Comparison of ENCODE assay signal across 8 mouse cellular contexts in genomic region chr12:81860308-81861181, GRCm38 (mm10). TPM values are rescaled to one million over a fixed set of nuclear protein-coding genes. Genes with fewer than 3 reads are reported as not detected.
DNase-seq lines count a peak whose midpoint lies in the region; ATAC-seq and TF ChIP-seq lines count a peak whose summit lies in the region.

No protein-coding gene starts in this region.

- H3K9ac ChIP-seq in ES-Bruce4 (ENCODE audit: low read depth, poor library complexity, severe bottlenecking), result peak overlapping the region; percentile 98
- H3K9ac ChIP-seq in forebrain, embryonic 14.5 days (ENCODE audit: low read length), result peak overlapping the region; percentile 96

- H3K4me1 ChIP-seq in ES-Bruce4 (ENCODE audit: control insufficient read depth, insufficient read depth, low read length), result no peaks in the 10 kb centered on the region
- peaks cover 21% of the 10 kb centered on the region for H3K4me1 ChIP-seq in forebrain, embryonic 14.5 days (ENCODE audit: control insufficient read depth, insufficient read depth, low read length)

- peak; percentile 84 for ATAC-seq in forebrain, embryonic 14.5 days

- H3K36me3 ChIP-seq in ES-Bruce4 (ENCODE audit: control insufficient read depth, insufficient read depth, low read length, poor library complexity, severe bottlenecking), result no peaks in the 10 kb centered on the region
- no peaks in the 10 kb centered on the region for H3K36me3 ChIP-seq in forebrain, embryonic 14.5 days (ENCODE audit: control insufficient read depth, insufficient read depth, low read length)

- H3K27me3 ChIP-seq in ES-Bruce4 (ENCODE audit: control insufficient read depth, insufficient read depth, low read length, poor library complexity, severe bottlenecking), result no peaks in the 10 kb centered on the region
- H3K27me3 ChIP-seq in forebrain, embryonic 14.5 days (replicated peaks; ENCODE audit: control insufficient read depth, insufficient read depth, low read length), result no peaks in the 10 kb centered on the region

- intact Hi-C loops in heart, postnatal 25 days (cut with DNase I), result no loop called here

- H3K4me3 ChIP-seq in ES-Bruce4 (ENCODE audit: low read depth, low read length), result peak overlapping the region; percentile 77
- peak overlapping the region; percentile 95 for H3K4me3 ChIP-seq in forebrain, embryonic 14.5 days (ENCODE audit: low read depth, low read length)
- peak overlapping the region; percentile 96 for H3K4me3 ChIP-seq in layer of hippocampus, adult 2 months

- TF ChIP-seq EP300 in ES-Bruce4 (IDR thresholded peaks at IDR 0.05; ENCODE audit: insufficient read depth, low read depth, low read length), result no peak

- peak overlapping the region; percentile 64 for H3K4me2 ChIP-seq in forebrain, embryonic 14.5 days (ENCODE audit: low read length)

- H3K27ac ChIP-seq in ES-Bruce4 (ENCODE audit: insufficient read depth, low read length), result no peak overlapping the region
- peak overlapping the region; percentile 95 for H3K27ac ChIP-seq in forebrain, embryonic 14.5 days (ENCODE audit: low read depth, low read length)
- H3K27ac ChIP-seq in layer of hippocampus, adult 2 months, result peak overlapping the region; percentile 98

- TF ChIP-seq CTCF in ES-Bruce4 (IDR thresholded peaks at IDR 0.05; ENCODE audit: low read depth, low read length), result no peak
- TF ChIP-seq CTCF in layer of hippocampus, adult 2 months (conservative IDR thresholded peaks at IDR 0.05), result no peak; the same call in 1 of the 2 replicates

- peak; percentile 13 for DNase-seq in c-Kit-positive CD71-positive TER-119-positive erythroid progenitor cells, embryonic 14.5 days (ENCODE audit: low spot score)
- peak; percentile 64 for DNase-seq in forebrain, embryonic 14.5 days (ENCODE audit: low spot score)
- DNase-seq in heart, postnatal 25 days (ENCODE audit: low spot score), result peak; percentile 40
- DNase-seq in layer of hippocampus, adult 2 months (ENCODE audit: low spot score in 2 of 2), result peak; percentile 58 to 65
- DNase-seq in lung, postnatal 10 days, result peak; percentile 67
- DNase-seq in ovary, postnatal 10 days (ENCODE audit: low spot score), result peak; percentile 40
- DNase-seq in thymus, postnatal 10 days (ENCODE audit: low spot score in 2 of 2), result peak; percentile 56

- under 1% methylated on average over 91 of the region's 107 CpGs for WGBS in forebrain, embryonic 14.5 days

- no peaks in the 10 kb centered on the region for H3K9me3 ChIP-seq in ES-Bruce4 (replicated peaks; ENCODE audit: control insufficient read depth, insufficient read depth, low read length, poor library complexity, severe bottlenecking)
- no peaks in the 10 kb centered on the region for H3K9me3 ChIP-seq in forebrain, embryonic 14.5 days (replicated peaks; ENCODE audit: control insufficient read depth, low read length)

- TF ChIP-seq POLR2A in ES-Bruce4 (IDR thresholded peaks at IDR 0.05; ENCODE audit: insufficient read depth, low read length), result no peak

RNA-seq across cellular contexts. Expression of gene Pcnx, which starts 0.7 kb away (rescaled TPM):
- polyA plus RNA-seq in ES-Bruce4 (2011; ENCODE audit: insufficient read depth, insufficient read length, low read depth, missing spikeins), result 18.5 and 24.4 TPM in 2 replicates
- 9.6 and 16.2 TPM in 2 replicates for polyA plus RNA-seq in forebrain, embryonic 14.5 days (2014; fragmentation: Nextera tagmentation; extraction: Ambion mirVana)
- 10 to 100 TPM; 50.6 to 57.9 TPM for total RNA-seq in heart, postnatal 25 days (2021)
- 100 to 1,000 TPM; 110 to 112 TPM for total RNA-seq in layer of hippocampus, adult 2 months (2021)

Comparison
In these comparisons a context has a peak if more than half of its experiments do, and no peak if none do; other contexts are left out.
1. DNase-seq: peak in every context shown above with its lines; median percentile 67 in lung, postnatal 10 days; 64 in forebrain, embryonic 14.5 days; 62 in layer of hippocampus, adult 2 months; 56 in thymus, postnatal 10 days; 40 in heart, postnatal 25 days; 40 in ovary, postnatal 10 days; 13 in c-Kit-positive CD71-positive TER-119-positive erythroid progenitor cells, embryonic 14.5 days.